Mouse (Mus musculus): ENCODE results near the gene Tmem233.
A peak's percentile ranks its signal among the peaks of the same experiment; 100 is the strongest.

Tmem233 gene

DNA sequence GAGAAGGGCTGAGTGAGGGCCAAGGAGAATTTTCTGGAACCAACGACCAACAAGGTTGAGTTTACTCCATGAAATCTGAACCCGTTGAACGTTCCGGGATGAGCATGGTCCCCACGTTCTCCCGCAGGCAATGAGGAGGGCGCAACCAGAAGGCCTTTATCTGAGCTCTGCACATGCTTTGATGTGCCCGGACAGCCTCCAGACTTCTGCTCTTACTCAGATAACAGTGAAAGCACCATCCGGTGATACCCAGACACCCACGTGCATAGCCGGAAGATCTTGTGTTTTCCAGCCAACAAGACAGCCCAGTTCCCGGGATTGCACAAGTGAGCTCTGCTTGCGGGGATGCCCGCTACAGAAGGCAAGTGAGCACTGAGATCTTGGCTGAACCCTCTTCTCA, 56.5 kb downstream of the Tmem233 start:
- DNase-seq, result no peak

DNA sequence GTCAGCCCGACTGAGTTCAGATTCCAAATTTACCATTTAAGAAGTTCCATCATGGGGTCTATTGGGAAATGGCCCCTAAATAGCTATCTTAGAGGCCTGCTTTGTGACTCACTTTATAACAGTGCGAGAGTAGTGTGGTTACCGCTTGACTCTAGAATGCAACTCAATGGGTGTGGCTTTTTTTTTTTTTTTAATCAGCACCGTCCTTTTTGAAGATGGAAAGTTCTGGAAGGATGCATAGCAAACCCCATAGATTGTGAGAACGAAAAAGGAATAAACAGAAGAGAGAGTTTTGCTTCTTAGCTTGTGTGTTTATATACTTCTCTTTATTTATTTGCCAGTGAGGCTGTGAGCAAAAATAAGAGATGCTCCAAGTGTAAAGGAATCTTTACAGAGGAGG, 56.9 kb downstream of the Tmem233 start:
- DNase-seq, result no peak

DNA sequence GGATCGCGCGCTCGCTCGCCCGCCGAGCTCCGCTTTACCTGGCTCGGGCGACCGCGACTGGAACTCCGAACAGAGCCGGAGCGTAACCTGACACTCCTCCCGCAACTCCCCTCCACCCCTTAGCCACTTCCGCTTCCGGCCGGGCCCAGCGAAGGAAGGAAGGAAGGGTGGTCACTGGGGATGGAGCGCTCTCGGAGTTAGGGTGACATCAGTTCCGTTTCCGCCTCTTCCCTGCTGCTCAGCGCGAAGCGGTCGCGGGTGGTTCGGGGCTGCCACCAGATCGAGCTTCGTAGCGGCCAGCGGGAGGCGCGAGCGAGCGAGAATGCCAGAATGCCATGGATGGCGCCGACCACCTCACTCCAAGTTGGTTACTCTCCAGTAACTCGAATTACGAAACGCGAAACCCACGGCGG, 58.7 kb downstream of the Tmem233 start, which contains the start of gene Prkab1:
Prkab1 (minus strand) TSS at position 182 of the 413 bp plus-strand sequence.
- peak; percentile 93 for DNase-seq

DNA sequence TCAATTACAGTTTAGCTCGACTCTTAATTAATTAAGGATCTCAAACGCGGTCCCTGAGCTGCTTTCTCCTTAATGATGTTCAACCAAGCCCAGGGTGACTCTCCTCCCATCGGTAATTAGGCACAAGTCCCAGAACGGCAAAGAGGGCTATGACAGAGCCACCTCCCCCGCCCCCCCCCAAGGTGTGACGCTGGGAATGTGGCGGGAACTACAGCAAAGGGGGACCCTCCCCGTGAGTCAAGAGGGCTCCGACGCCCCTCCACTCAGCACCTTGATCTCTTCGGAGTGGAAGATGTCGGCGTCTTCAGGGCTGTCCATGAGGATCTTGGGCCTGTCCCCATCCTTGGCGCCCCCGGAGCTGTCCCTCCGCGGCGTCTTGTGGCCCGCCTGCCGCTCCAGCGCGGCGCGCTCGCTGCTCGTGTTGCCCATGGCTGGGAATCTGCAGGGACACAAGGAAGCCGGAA, 59.2 kb downstream of the Tmem233 start:
- no peak for DNase-seq

DNA sequence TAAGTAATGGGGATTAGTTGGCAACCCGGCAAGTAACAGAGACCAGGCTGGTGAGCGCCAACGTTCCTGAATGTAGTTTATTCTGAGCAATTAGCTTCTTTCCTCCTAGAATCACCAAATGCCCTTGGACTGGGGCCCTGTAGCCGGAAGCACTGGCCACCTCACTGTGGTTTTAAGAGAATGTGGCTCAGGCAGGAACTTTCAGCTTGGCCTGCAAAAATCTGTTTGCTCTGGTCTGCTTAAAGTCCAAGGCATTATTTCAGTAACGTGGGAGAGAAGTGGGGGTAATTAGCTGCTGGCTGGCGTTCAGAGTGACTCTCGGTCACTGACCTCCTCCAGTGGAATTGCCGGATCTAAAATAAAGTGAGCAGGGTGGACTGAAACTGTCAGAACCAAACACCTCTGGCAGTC, 59.8 kb downstream of the Tmem233 start:
- no peak for DNase-seq

DNA sequence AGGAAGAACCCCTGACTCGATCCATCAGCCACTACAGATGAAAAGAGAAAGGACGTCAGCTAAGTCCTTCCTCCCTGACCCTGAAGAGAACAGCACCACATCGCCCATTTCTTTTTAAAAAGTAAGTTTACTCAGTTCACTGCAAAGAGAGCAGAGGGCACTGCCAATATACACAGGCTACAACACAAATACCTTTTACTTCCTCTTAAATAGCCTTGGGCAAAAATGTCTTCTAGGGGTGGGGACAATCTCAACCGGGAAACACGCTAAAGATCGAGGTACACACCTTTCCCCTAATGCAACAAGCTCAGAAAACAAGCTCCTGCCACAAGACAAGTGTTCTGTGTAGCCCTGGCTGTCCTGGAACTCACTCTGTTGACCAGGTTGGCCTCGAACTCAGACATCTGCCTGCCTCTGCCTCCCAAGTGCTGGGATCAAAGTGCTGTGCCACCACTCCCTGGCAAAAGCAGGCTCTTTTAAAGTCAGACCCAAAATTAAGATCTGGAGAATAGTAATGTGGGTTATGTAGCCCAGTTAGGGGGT, 60.3 kb downstream of the Tmem233 start:
- DNase-seq, result no peak

DNA sequence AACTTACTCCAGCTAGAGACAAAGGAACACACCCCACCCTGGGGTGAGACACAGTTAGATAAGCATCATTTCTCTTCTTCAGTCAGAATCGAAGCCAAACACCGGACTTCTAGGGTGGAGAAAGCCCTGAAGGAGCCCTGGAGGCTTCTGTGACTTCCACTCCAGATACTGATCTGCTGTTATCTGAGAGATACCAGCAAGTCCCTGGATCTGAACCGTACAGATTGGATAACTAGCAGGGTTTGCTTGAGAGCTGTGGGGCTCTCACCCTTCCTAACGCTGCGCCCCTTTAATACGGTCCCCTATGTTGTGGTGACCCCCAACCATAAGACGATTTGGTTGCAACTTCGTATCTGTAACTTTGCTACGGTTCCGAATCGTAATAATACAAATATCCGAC, 60.9 kb downstream of the Tmem233 start:
- no peak for DNase-seq

DNA sequence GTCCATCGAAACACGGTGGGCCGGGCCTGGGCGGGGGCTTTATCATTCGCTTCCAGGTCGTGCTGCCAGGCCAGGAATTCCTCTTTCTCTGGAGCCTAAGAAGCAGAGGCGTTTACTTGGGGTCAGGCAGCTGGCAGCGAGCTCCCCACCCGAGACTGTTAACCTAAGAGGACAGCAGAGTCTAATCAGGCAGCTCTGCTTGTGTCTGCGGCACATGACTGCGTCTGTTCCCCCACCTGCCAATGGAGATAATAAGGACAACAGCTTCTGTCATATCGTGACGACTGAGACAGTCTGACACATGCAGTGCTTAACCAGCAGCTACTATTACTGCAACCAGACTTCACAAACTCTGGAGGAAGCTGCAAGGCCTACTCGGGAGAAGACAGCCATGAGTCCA, 61.5 kb downstream of the Tmem233 start:
- no peak for DNase-seq

DNA sequence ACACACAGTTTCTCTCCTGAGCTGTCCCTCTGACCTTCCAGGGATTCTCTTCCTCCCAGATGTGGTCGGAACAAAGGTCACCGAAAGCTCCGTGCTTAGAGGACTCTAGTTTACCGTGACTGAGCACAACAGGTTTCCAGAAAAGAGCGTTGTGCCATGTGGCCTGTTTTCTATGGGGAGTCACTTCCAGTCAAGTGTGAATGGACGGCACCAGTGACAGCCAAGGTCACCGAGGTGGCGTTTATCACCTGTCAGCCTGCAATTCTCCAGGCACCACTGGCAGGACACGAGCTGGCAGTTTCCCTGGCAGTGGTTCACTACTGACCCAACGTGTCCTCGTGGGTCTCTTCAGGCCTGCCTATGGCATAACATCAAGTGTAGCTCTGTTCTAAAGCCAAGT, 63.7 kb downstream of the Tmem233 start:
- DNase-seq, result no peak

DNA sequence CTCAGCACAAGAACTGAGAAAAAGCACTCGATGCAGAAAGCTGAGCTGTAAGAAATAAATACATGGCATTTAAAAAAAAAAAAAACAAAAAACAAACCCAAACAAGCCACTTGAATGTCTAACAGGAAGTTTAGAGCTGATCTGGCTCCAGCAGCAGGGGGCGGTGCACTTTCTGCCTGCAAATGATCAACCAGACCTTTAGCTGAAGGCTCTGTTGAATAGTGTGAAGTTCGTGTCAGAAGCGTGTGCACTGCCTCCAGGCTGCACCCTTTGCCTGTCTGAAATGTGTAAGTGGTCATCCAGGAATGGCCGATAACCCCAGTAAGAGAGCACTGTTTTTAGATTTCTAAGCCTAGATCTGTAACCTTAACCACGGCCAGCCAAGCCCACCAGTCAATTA, 64.3 kb downstream of the Tmem233 start:
- no peak for DNase-seq

DNA sequence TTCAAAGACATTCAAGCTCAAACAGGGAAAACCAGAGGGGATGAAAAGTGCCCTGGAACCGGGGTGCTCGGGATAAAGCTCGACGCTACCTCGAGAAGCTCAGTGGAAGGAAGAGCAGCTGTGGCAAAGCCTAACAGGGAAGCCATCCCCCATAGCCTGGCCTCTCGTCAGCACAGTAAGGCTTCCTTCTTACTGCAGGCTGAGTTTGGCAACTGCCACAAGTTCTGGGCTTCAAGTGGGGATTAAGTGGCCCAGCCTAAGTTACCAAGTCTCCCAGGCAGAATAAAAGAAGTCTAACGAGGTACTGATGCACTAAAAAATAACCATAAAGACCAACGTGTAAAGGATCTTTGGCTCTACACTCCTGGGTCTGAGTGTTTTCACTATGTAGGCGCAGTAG, 64.8 kb downstream of the Tmem233 start:
- DNase-seq, result no peak

DNA sequence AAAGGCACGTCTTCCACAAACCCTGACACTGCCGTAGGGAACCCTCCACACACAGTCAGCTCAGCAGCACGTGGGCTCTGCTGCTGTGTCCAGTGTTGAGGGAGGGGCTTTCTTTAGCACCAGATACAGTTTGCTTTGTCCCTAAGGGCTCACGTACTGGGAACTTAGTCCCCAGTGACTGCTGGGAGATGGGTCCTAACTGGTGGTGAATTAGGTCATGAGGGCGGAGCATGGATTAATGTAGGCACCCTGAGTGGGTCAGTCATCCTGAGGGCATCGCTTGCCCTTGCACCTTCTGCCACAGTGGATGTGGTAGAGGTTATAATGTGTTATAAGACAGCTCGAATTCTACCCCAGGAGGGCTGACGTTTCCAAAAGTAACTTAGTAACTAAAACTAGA, 65.7 kb downstream of the Tmem233 start:
- DNase-seq, result no peak

DNA sequence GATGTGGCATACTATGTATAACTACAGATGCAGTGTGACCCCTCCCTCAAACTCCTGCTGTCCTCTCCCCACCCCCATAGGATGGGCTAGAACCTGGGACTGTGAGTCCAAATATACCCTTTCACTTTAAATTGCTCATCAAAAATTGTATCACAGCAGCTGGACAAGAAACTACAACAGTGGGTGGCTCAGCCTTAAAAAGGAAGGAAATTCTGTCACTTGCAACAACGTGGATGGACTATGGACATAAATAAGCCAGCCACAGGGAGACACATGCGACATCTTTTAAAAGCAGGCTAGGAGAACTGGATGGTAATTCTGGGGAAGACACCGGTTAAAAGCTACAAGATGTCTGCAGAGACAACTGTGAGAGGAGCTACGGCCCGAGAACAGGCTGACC, 66.5 kb downstream of the Tmem233 start:
- no peak for DNase-seq

DNA sequence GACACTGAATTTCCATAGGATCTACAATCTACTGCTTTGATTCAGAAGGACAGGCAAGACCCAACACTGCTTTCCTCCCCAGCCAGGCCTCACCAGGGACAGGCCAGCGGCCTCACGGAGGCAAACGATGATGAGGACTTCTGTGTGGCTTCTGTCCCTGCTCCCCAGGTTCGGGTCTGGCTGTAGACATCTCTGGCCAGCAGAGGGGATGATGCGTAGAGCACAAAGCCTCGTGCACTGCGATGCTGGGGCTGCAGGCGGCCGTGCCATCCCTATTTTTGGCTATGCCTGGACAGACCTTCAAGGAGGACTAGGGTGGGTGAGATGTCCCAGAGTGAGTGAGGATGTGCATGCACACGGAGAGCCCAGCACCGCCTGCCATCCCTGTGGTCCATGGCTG, 68.8 kb downstream of the Tmem233 start:
- DNase-seq, result no peak

DNA sequence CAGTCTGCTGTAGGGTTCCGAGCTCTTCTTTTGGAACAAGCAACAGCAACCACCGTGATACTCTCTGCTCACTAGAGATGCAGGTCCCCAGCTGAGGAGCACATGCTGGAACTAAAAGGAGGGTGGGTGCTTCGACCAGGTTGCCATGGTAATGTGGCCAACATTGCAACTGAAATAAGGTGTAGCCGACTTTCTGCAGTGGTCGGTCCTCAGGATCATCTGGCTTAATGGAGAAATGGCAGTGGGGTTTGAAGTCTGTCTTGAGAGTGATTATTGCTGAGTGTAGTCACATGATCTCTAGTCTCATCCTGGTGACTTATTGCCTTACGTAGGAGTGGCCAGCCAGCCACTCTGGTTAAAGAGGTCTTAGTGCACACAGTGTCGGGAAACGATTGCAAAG, 69.2 kb downstream of the Tmem233 start:
- DNase-seq, result no peak

DNA sequence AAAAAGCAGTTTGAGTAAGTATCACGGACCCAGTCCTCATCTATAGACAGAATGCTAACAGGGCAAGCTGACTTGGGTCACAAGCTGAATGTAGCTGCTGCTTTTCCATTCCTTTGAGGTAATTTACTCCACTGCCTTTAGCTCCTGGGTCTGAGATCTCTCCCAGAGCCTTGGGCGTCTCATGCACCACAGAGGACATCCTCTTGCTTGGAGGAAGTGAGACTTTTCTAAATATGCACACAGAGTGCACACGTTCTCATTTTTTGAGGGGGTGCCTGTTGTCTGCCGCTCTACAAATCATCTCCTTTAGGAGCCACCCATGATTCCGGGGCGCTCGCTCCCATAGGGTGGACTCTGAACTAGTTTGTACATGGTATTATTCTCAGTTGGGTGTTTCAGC, 70.5 kb downstream of the Tmem233 start:
- no peak for DNase-seq

DNA sequence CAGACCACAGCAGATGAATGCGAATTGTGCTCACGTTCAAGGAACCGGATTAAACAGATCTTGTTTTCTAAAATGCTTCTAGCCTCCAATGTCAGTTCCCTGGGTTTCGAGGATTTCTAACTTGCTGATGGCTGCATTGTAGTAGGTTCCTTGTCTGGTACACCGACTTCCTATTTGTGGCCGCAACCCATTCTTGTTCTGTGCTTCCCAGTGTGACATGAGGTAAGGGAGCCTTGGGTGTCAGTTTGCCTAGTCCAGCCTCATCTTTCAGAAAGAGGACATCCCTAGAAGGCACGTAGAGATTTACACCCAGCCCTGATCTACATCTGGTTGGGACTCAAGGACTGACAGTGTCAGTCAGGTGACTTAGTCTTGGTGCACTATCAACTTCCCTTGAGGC, 71.3 kb downstream of the Tmem233 start:
- no peak for DNase-seq

DNA sequence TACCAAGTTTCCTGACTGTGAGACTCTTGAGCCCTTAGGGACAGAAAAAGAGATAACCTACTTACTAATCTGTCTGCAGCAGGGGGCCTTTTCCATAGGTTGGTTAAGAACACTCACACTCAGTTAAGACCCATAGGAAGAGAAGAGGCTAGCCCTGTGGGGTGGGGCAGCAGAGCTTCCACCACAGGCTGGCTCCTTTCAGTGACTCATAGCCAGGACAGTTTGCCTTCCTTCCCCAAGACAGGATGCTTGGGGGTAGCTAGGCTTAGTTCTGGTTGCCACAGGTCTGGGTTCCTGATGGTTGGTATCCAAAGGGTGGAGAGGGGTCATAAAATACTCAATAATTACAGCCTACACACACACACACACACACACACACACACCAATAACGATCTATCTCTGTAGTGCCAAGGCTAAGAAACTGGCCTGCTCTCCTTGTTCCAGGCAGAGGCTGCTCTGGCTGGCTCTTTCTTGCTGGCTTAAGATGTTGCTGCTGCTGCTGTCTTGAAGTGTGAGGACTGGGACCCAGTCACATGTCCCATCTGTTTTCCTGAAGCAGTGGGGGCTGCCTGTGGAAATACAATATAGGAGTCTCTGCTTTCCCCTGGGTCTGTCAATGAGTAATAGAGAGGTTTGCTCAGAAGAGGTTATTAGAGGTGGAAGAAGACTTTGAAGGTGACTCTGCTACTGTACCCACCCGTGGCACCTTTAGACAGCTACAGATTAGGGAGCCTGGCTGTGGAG, 73.0 kb downstream of the Tmem233 start:
- DNase-seq, result no peak

DNA sequence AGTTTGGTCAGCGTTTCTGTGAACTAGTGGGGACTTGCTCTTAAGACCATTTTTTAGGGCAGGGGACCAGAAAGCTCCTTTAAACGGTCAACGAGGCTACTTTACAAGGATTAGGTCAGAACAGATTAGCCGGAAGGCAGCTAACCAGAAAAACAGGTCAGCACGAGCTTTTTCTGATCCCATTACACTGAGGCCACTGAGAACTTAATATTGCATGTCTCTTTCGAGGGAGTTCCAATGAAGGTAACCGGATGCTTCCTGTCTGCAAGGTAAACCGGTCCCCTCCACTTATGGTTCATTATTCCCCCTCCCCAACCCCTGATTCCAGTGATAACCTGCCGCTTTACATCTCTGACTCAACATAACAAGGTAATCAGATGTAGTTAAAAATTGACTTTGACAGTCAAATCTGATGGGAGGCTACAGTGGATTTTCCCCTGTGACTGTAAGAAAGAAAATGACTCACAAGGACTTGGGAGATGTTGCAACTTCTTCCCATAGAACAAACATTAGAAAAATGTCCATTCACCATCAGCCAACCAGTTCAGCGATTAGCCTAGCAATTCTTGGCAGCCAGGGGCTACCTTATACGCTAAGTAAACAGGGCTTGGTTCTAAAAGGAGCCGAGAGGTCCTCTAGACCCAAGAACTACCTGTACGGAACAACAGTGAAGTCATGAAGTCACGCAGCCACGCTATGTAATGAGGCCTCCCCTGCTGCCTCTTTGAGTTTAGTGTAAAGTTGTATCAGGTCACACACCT, 73.8 kb downstream of the Tmem233 start:
- DNase-seq, result no peak

DNA sequence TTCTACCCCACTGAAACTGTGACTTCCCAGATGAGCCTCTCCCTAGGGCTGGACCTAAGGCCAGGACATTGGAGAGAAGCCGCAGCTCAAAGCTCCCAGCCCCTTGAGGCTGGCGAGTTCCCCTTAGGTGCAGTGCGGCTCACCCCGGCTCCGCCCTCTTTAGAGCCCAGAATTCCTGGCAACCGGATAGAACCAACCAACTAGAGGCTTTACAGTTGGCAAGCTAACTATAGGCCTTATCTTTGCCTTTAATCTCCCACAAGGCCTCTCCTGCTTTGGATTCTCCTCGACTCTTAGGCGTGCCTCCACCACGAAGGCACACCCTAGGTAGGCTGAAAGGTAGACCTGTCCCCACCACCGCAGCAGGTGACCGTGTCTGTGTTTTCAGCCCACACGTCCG, 75.3 kb downstream of the Tmem233 start:
- no peak for DNase-seq

DNA sequence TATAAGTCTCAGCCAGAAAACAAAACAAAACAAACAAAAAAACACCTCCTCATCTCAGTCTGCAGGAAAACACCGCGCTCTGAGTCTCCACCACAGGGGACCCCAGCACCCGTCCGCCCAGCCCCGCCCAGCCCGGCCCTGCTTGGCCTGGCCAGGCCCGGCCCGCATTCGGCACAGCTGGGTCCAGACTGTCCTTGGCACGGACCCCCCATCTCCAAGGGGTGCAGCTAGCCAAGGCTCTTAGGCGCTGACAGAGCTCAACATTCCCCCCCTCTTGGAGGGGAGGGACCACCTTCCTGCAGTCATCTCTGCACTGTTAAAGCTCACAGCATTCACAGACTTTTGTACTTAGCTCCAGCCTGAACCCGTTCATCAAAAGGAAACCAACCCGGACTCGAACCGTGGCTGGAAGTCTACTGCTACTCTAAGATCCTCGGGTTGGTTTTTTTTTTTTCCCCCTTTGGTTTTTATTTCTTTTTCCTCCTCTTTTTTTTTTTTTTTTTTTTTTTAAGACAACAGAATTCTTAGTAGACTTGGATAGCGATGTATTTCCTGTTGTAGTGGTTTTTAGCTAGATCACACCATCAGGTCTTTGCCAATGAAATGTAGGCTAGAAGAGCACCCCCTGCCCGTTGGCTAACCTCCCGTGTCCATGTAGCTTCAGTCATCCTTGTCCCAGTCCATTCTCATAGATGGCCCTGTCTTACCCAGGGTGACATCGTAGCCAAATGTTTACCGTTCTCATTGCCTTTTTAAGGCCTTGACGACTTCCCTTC, 76.5 kb downstream of the Tmem233 start:
- DNase-seq, result peak; percentile 16

DNA sequence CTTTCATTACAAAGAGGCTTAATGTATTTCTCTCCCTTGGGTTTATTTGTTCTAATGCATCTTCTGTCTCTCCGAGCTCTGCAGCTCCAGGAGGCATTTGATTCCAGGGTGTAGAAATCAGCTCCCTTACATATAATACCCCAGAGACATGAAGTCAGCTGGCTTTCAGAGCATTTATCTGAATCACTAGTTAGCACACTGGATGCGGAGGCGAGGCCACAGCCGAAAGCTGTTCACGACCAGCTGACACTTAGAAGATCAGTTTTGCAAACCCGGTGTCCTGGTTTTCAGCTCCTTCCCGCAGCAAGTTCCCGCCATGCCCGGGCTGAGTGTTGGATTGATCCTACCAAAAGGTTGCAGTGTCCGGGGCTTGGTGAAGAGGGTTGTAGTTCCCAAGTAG, 78.8 kb downstream of the Tmem233 start:
- DNase-seq, result no peak

DNA sequence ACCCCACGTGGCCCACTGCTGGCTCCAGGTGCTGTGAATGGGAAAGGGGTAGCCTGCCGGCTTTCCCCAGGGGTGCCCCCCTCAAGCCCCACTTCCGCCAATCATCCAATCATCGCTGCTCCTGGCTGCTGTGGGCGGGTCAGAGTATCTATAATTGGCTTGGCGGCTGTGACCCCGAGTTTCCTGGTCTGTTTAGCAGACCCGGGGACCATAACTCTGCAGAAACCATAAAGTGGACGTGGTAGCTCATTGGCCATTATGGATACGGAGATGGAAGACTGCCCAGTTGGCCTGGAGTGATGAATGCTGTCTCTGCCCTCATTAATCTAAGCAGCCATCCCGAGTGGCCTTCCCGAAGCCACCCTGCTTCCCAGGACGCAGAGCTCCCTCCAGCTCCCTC, 79.2 kb downstream of the Tmem233 start:
- DNase-seq, result no peak

All from thymus, postnatal 25 days (tissue).